Mouse (Mus musculus): ENCODE data around the gene Sbk2. TPM values are rescaled to one million over a fixed set of nuclear protein-coding genes. Genes with fewer than 3 reads are reported as not detected.

Sbk2 gene
- polyA plus RNA-seq, 1 experiment from 2014 or later = 10.4 TPM

GRCm38 (mm10) chr7:4912248-4912647 is 52.0 kb downstream of the Sbk2 start:
- H3K27ac ChIP-seq (ENCODE audit: low read length) = no peak overlapping the region
- H3K9ac ChIP-seq (ENCODE audit: low read length) = no peak overlapping the region
- peaks cover 11% of the 10 kb centered on the region for H3K4me1 ChIP-seq (ENCODE audit: control insufficient read depth, insufficient read depth, low read length)
- H3K9me3 ChIP-seq (replicated peaks; ENCODE audit: control insufficient read depth, low read length) = no peaks in the 10 kb centered on the region
- no peaks in the 10 kb centered on the region for H3K36me3 ChIP-seq (ENCODE audit: control insufficient read depth, insufficient read depth)
- WGBS = 59% methylated on average over 5 of the region's 5 CpGs
- no peak overlapping the region for H3K4me3 ChIP-seq (ENCODE audit: low read length)
- no peaks in the 10 kb centered on the region for H3K27me3 ChIP-seq (ENCODE audit: control insufficient read depth, insufficient read depth, low read length)
- H3K4me2 ChIP-seq (ENCODE audit: low read depth, low read length) = no peak overlapping the region
- no peak for ATAC-seq (replicated peaks; ENCODE audit: extremely low read depth, insufficient read depth, low FRiP score)

GRCm38 (mm10) chr7:4911561-4911960 is 52.6 kb downstream of the Sbk2 start:
- WGBS = 32% methylated on average over 9 of the region's 9 CpGs
- Histone ChIP-seq H3K4me1 (ENCODE audit: control insufficient read depth, insufficient read depth, low read length) (peaks cover 8% of the 10 kb centered on the region), H3K27ac (ENCODE audit: low read length) (no peak overlapping the region), H3K27me3 (ENCODE audit: control insufficient read depth, insufficient read depth, low read length) (no peaks in the 10 kb centered on the region), H3K36me3 (ENCODE audit: control insufficient read depth, insufficient read depth) (no peaks in the 10 kb centered on the region), H3K9me3 (replicated peaks; ENCODE audit: control insufficient read depth, low read length) (no peaks in the 10 kb centered on the region), H3K9ac (ENCODE audit: low read length) (no peak overlapping the region), H3K4me2 (ENCODE audit: low read depth, low read length) (no peak overlapping the region), H3K4me3 (ENCODE audit: low read length) (no peak overlapping the region)
- no peak for ATAC-seq (replicated peaks; ENCODE audit: extremely low read depth, insufficient read depth, low FRiP score)

DNA sequence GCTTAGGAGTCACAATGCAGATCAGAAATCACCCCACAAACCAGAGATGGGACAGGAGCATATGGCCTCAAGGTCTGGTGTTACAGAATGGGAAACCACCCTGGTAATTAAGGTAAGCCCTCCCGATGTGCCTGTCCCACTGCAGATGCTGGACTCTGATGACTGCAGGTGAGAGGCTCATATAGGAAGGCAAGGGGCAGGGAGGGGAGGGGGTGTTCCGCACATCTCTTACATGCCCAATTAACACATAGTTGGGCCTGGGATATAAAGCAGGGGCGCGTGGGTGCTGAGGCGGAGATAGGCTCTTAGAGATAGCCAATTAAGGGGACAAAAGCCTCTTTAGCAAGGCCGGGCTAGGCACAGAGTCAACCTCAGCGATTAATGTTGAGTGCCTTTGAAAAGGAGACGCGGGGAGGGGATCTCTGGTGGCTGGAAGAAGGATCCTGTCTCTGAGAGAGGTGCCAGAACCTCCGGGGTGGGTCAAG is 57.7 kb downstream of the Sbk2 start, which contains the start of gene Gm36210:
TSS of gene Gm36210 (minus strand) at position 51 of the 485 bp plus-strand sequence.
- no peak for ATAC-seq (replicated peaks; ENCODE audit: extremely low read depth, insufficient read depth, low FRiP score)
- H3K27me3 ChIP-seq (ENCODE audit: control insufficient read depth, insufficient read depth, low read length) = no peaks in the 10 kb centered on the region
- H3K4me3 ChIP-seq (ENCODE audit: low read length) = no peak within 1 kb of the TSS
- no peak within 1 kb of the TSS for H3K4me2 ChIP-seq (ENCODE audit: low read depth, low read length)
- H3K27ac ChIP-seq (ENCODE audit: low read length) = no peak within 1 kb of the TSS
- no peak within 1 kb of the TSS for H3K9ac ChIP-seq (ENCODE audit: low read length)
- no peaks in the 10 kb centered on the region for H3K9me3 ChIP-seq (replicated peaks; ENCODE audit: control insufficient read depth, low read length)
- 40% methylated on average over 10 of the region's 10 CpGs for WGBS
- H3K36me3 ChIP-seq (ENCODE audit: control insufficient read depth, insufficient read depth) = no peaks in the 10 kb centered on the region
- no peaks in the 10 kb centered on the region for H3K4me1 ChIP-seq (ENCODE audit: control insufficient read depth, insufficient read depth, low read length)

DNA sequence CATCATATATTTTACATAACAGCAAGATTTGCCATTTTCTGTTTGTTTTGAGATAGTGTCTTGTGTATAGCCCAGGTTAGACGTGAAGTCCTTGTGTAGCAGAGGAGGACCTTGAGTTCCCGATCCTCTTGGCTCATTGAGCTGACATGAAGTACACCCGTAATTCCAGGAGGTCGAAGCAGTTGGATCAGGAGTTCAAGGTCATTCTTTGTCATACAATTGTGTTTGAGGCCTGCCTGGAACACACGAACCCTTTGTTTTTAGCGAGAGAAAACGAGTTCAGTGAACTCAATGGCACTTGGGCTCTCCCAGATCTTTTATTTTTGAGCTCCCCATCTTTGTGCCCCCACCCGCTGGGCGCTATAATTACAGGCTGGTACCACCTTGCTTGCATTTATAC is 61.8 kb downstream of the Sbk2 start:
- no peak overlapping the region for H3K9ac ChIP-seq (ENCODE audit: low read length)
- WGBS = 66% methylated on average over 9 of the region's 9 CpGs
- peaks cover 7% of the 10 kb centered on the region for H3K4me1 ChIP-seq (ENCODE audit: control insufficient read depth, insufficient read depth, low read length)
- peaks cover 4% of the 10 kb centered on the region; the same call in 1 of the 2 replicates for H3K9me3 ChIP-seq (replicated peaks; ENCODE audit: control insufficient read depth, low read length)
- no peaks in the 10 kb centered on the region for H3K36me3 ChIP-seq (ENCODE audit: control insufficient read depth, insufficient read depth)
- H3K27ac ChIP-seq (ENCODE audit: low read length) = no peak overlapping the region
- no peak for ATAC-seq (replicated peaks; ENCODE audit: extremely low read depth, insufficient read depth, low FRiP score)
- H3K4me3 ChIP-seq (ENCODE audit: low read length) = no peak overlapping the region
- no peak overlapping the region for H3K4me2 ChIP-seq (ENCODE audit: low read depth, low read length)
- no peaks in the 10 kb centered on the region for H3K27me3 ChIP-seq (ENCODE audit: control insufficient read depth, insufficient read depth, low read length)

DNA sequence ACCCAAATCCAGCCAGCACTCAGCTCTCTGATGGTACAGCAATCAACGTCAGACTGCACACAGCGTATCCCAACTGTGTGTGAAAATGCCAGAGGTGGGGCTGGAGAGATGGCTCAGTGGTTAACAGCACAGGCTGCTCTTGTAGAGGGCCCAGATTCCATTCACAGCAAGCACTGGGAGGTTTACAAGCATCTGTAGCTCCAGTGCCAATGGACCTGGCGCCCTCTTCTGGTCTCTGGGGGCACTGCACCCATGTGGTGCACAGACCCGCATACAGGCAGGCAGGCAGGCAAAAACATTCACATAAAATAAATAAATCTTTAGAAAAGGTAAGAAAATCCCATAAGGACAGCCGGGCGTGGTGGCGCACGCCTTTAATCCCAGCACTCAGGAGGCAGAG is 63.0 kb downstream of the Sbk2 start:
- peak overlapping the region; percentile 44 for H3K4me3 ChIP-seq (ENCODE audit: low read length)
- ATAC-seq (replicated peaks; ENCODE audit: extremely low read depth, insufficient read depth, low FRiP score) = no peak
- H3K9ac ChIP-seq (ENCODE audit: low read length) = no peak overlapping the region; the same call in 1 of the 2 replicates
- H3K27ac ChIP-seq (ENCODE audit: low read length) = no peak overlapping the region; the same call in 1 of the 2 replicates
- peaks cover 4% of the 10 kb centered on the region; the same call in 1 of the 2 replicates for H3K9me3 ChIP-seq (replicated peaks; ENCODE audit: control insufficient read depth, low read length)
- no peaks in the 10 kb centered on the region for H3K27me3 ChIP-seq (ENCODE audit: control insufficient read depth, insufficient read depth, low read length)
- peaks cover 7% of the 10 kb centered on the region for H3K4me1 ChIP-seq (ENCODE audit: control insufficient read depth, insufficient read depth, low read length)
- no peaks in the 10 kb centered on the region for H3K36me3 ChIP-seq (ENCODE audit: control insufficient read depth, insufficient read depth)
- 53% methylated on average over 8 of the region's 8 CpGs for WGBS
- peak overlapping the region; percentile 75; the same call in 1 of the 2 replicates for H3K4me2 ChIP-seq (ENCODE audit: low read depth, low read length)

DNA sequence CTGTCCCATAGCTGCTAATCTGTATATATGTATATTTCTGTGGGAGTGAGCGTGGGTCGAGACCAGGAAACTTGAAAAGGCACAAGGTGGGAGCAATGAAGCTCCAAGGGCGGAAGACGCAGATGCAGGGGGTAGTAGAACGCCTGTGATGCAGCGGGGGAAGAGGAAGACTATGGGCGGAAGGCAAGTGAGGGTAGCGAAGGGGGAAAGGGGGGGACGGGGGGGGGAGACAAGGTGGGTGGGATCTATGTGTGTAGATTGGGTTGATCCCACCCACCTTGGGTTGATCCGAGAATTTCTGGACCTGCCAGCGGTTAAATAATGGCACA is 63.7 kb downstream of the Sbk2 start:
- Histone ChIP-seq H3K4me3 (ENCODE audit: low read length) (peak overlapping the region; percentile 44), H3K27me3 (ENCODE audit: control insufficient read depth, insufficient read depth, low read length) (no peaks in the 10 kb centered on the region), H3K27ac (ENCODE audit: low read length) (peak overlapping the region; percentile 88), H3K9me3 (replicated peaks; ENCODE audit: control insufficient read depth, low read length) (peaks cover 4% of the 10 kb centered on the region; the same call in 1 of the 2 replicates), H3K4me1 (ENCODE audit: control insufficient read depth, insufficient read depth, low read length) (peaks cover 7% of the 10 kb centered on the region), H3K9ac (ENCODE audit: low read length) (peak overlapping the region; percentile 72), H3K4me2 (ENCODE audit: low read depth, low read length) (peak overlapping the region; percentile 75), H3K36me3 (ENCODE audit: control insufficient read depth, insufficient read depth) (no peaks in the 10 kb centered on the region)
- peak; percentile 25; the same call in 1 of the 2 replicates for ATAC-seq (replicated peaks; ENCODE audit: extremely low read depth, insufficient read depth, low FRiP score)
- WGBS = 15% methylated on average over 10 of the region's 11 CpGs

DNA sequence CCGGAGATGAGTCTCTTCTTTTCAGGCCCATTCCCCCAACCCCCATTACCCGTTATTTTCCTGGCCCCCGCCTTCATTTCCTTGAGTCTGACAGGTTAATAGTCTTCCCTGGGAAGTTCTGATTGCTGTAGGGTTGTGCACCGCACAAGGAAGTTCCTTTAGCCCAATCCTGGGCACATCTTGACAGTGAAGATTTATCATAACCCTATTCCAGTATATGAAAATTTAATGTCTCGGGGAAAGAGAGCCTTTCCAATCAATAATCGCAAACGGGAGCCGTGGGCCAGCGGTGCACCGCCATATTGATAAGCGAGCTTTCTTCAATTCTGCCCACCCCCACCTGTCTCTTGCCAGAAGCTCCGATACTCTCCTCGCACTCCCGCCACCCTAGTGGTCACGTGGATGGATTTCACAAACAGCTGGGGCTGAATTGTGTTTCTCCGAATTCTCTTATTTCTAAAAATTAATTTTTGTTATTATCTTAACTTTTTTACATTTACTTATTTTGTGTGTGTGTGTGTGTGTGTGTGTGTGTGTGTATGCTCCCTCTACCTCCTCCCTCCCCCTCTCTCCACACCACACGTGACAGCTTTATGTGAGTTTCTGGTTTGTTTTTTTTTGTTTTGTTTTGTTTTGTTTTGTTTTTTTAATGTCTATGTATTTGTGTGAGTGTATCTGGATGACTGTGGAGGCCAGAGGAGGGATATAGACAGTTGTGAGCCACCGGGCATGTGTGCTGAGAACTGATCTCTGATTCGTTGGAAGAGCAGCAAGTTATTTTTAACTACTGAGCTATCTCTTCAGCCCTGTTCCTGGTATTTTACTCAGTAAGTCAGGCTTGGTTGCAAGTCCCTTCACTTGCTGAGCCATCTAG is 64.3 kb downstream of the Sbk2 start:
- peak overlapping the region; percentile 72 for H3K9ac ChIP-seq (ENCODE audit: low read length)
- peaks cover 4% of the 10 kb centered on the region; the same call in 1 of the 2 replicates for H3K9me3 ChIP-seq (replicated peaks; ENCODE audit: control insufficient read depth, low read length)
- H3K36me3 ChIP-seq (ENCODE audit: control insufficient read depth, insufficient read depth) = no peaks in the 10 kb centered on the region
- no peaks in the 10 kb centered on the region for H3K27me3 ChIP-seq (ENCODE audit: control insufficient read depth, insufficient read depth, low read length)
- peak; percentile 79 for ATAC-seq (replicated peaks; ENCODE audit: extremely low read depth, insufficient read depth, low FRiP score)
- peak overlapping the region; percentile 88 for H3K27ac ChIP-seq (ENCODE audit: low read length)
- peaks cover 7% of the 10 kb centered on the region for H3K4me1 ChIP-seq (ENCODE audit: control insufficient read depth, insufficient read depth, low read length)
- H3K4me3 ChIP-seq (ENCODE audit: low read length) = peak overlapping the region; percentile 44
- H3K4me2 ChIP-seq (ENCODE audit: low read depth, low read length) = peak overlapping the region; percentile 75
- 4% methylated on average over 19 of the region's 19 CpGs for WGBS

DNA sequence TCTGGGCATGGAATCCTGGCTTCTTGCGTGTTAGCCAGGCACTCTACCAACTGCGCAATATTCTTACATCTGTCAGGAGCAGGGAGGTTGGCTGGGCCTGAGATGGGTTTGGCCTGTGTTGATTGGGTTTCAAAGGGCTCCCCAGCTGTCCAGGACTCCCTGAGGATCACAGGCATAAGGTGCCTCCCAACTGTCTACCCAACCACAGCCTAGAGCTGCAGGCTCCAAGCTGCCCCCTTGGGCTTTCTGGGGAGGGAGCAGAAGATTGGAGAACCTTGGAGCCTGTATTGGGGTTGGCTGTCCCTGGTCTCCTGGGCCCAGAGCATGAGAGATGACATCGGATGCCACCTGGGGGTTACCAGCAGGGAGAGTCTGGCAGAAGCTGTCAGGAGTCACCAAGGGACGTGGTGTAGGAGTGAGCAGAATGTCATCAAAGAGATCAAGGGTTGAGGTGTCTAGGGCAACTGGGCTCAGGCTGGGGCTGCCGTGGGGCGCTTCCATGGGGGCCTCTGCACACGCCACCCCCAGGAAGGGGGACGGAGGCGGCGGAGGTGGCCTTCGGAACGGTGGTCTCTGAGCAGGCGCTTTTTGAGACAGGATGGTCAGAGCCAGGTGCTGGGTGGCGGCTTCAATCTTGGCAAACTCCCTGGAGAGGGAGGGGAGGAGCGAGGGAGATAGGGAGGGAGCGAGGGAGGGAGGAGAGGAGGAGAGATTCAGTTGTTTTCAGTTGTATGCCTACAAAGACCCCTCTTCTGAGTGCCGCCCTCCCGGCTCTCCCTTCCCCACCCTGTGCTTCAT is 65.2 kb downstream of the Sbk2 start:
- ATAC-seq (replicated peaks; ENCODE audit: extremely low read depth, insufficient read depth, low FRiP score) = peak; percentile 30
- H3K4me3 ChIP-seq (ENCODE audit: low read length) = peak overlapping the region; percentile 44
- H3K9me3 ChIP-seq (replicated peaks; ENCODE audit: control insufficient read depth, low read length) = peaks cover 4% of the 10 kb centered on the region; the same call in 1 of the 2 replicates
- no peak overlapping the region for H3K27ac ChIP-seq (ENCODE audit: low read length)
- no peaks in the 10 kb centered on the region for H3K36me3 ChIP-seq (ENCODE audit: control insufficient read depth, insufficient read depth)
- no peaks in the 10 kb centered on the region for H3K27me3 ChIP-seq (ENCODE audit: control insufficient read depth, insufficient read depth, low read length)
- peak overlapping the region; percentile 72 for H3K9ac ChIP-seq (ENCODE audit: low read length)
- WGBS = 23% methylated on average over 18 of the region's 18 CpGs
- peaks cover 7% of the 10 kb centered on the region for H3K4me1 ChIP-seq (ENCODE audit: control insufficient read depth, insufficient read depth, low read length)
- H3K4me2 ChIP-seq (ENCODE audit: low read depth, low read length) = peak overlapping the region; percentile 75

Measured in heart, embryonic 16.5 days (tissue).